ENCODE assay signal across 8 mouse cellular contexts in the genomic region with DNA sequence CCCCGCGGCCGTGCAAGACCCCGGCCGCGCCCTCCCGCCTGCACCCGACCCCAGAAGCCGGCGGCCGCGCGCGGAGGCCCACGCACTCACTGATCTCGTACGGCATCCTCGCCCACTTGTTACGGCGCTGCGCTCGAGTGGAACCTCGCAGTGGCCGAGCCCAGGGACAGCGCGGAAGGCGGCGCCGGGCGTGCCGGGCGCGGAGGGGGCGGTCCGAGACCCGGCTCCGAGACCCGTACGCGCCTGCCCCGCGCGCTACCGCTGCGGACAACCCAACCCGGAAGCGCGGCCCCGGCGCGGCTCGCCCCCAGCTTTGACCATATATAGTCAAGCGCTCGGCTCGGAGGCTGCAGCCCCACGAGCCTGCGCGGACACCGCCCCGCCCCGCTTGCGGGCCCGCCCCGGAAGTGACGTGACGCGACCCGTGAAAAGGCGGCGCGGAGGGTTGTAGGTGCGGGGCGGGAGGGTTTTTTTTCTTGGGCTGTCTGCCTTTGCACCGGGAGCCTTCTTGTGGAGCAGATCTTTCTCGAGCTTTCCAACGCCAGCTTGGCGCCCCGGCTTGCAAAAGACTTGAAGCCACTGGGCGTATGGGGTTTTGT. TPM values are rescaled to one million over a fixed set of nuclear protein-coding genes. Genes with fewer than 3 reads are reported as not detected.
A peak's percentile ranks its signal among the peaks of the same experiment; 100 is the strongest.
DNase-seq lines count a peak whose midpoint lies in the region; ATAC-seq and TF ChIP-seq lines count a peak whose summit lies in the region.

No protein-coding gene starts in this region.

- peak overlapping the region; percentile 97 for H3K27ac ChIP-seq in embryonic facial prominence, embryonic 14.5 days (replicated peaks; ENCODE audit: low read depth, low read length)
- H3K27ac ChIP-seq in limb, embryonic 14.5 days (replicated peaks; ENCODE audit: low read depth, low read length) = peak overlapping the region; percentile 98
- H3K27ac ChIP-seq in midbrain, postnatal 0 days (ENCODE audit: low read depth, low read length) = peak overlapping the region; percentile 86

- peak overlapping the region; percentile 92 for H3K9ac ChIP-seq in embryonic facial prominence, embryonic 14.5 days (ENCODE audit: low read depth, low read length)
- peak overlapping the region; percentile 87 for H3K9ac ChIP-seq in limb, embryonic 14.5 days (ENCODE audit: low read depth, low read length, severe bottlenecking)
- peak overlapping the region; percentile 96 for H3K9ac ChIP-seq in midbrain, postnatal 0 days (replicated peaks; ENCODE audit: low read length, poor library complexity, severe bottlenecking)

- peak; percentile 98 for ATAC-seq in embryonic facial prominence, embryonic 14.5 days (ENCODE audit: low read depth)
- ATAC-seq in limb, embryonic 14.5 days (ENCODE audit: low FRiP score, low read depth) = peak; percentile 98
- peak; percentile 98 for ATAC-seq in midbrain, postnatal 0 days (ENCODE audit: low FRiP score)

- TF ChIP-seq POLR2A in limb, embryonic 14.5 days (IDR thresholded peaks at IDR 0.05; ENCODE audit: borderline replicate concordance, extremely low read depth, insufficient read depth, insufficient read length) = peak; percentile 71; the same call in 1 of the 2 replicates

- H3K9me3 ChIP-seq in embryonic facial prominence, embryonic 14.5 days (ENCODE audit: control insufficient read depth, low read length) = no peaks in the 10 kb centered on the region
- no peaks in the 10 kb centered on the region for H3K9me3 ChIP-seq in limb, embryonic 14.5 days (ENCODE audit: control insufficient read depth, low read length)
- no peaks in the 10 kb centered on the region for H3K9me3 ChIP-seq in midbrain, postnatal 0 days (ENCODE audit: low read length)

- DNase-seq in 3T3-L1 (ENCODE audit: low read depth, low spot score) = peak; percentile 96
- DNase-seq in adrenal gland, postnatal 4 days (ENCODE audit: low spot score in 2 of 2) = peak; percentile 97 to 98
- DNase-seq in embryonic facial prominence, embryonic 14.5 days (ENCODE audit: low spot score) = peak; percentile 98
- DNase-seq in heart, adult 8-10 months (ENCODE audit: low spot score) = peak; percentile 99
- DNase-seq in kidney, adult 9 months = peak; percentile 99
- peak; percentile 97 for DNase-seq in limb, embryonic 14.5 days (ENCODE audit: low spot score)
- DNase-seq in midbrain, postnatal 0 days (ENCODE audit: low spot score) = peak; percentile 97
- peak; percentile 97 to 99 for DNase-seq in spleen, postnatal 14 days (ENCODE audit: low spot score in 2 of 2)

- under 1% methylated on average over 55 of the region's 79 CpGs for WGBS in embryonic facial prominence, embryonic 14.5 days
- WGBS in limb, embryonic 14.5 days = under 1% methylated on average over 41 of the region's 79 CpGs
- WGBS in midbrain, postnatal 0 days = under 1% methylated on average over 56 of the region's 79 CpGs

- TF ChIP-seq CTCF in midbrain, postnatal 0 days (IDR thresholded peaks at IDR 0.05) = no peak

- peaks cover 31% of the 10 kb centered on the region for H3K36me3 ChIP-seq in embryonic facial prominence, embryonic 14.5 days (ENCODE audit: control insufficient read depth, insufficient read depth, low read length)
- H3K36me3 ChIP-seq in limb, embryonic 14.5 days (ENCODE audit: control insufficient read depth, insufficient read depth, low read length) = peaks cover 21% of the 10 kb centered on the region
- 0 out of 2 replicates have a peak, but pooled peaks cover 8% of the 10 kb centered on the region for H3K36me3 ChIP-seq in midbrain, postnatal 0 days (ENCODE audit: insufficient read depth, low read length)

- H3K27me3 ChIP-seq in embryonic facial prominence, embryonic 14.5 days (replicated peaks; ENCODE audit: control insufficient read depth, insufficient read depth, low read length) = no peaks in the 10 kb centered on the region
- no peaks in the 10 kb centered on the region for H3K27me3 ChIP-seq in limb, embryonic 14.5 days (ENCODE audit: control insufficient read depth, insufficient read depth, low read length)
- H3K27me3 ChIP-seq in midbrain, postnatal 0 days (ENCODE audit: insufficient read depth, low read length) = no peaks in the 10 kb centered on the region

- H3K4me1 ChIP-seq in embryonic facial prominence, embryonic 14.5 days (ENCODE audit: control insufficient read depth, insufficient read depth, low read length) = peaks cover 15% of the 10 kb centered on the region
- peaks cover 17% of the 10 kb centered on the region for H3K4me1 ChIP-seq in limb, embryonic 14.5 days (ENCODE audit: control insufficient read depth, insufficient read depth, low read length)
- peaks cover 12% of the 10 kb centered on the region for H3K4me1 ChIP-seq in midbrain, postnatal 0 days (ENCODE audit: insufficient read depth, low read length)

- peak overlapping the region; percentile 74 for H3K4me2 ChIP-seq in embryonic facial prominence, embryonic 14.5 days (ENCODE audit: low read depth, low read length)
- peak overlapping the region; percentile 85 for H3K4me2 ChIP-seq in limb, embryonic 14.5 days (replicated peaks; ENCODE audit: low read depth, low read length, severe bottlenecking)
- peak overlapping the region; percentile 92 for H3K4me2 ChIP-seq in midbrain, postnatal 0 days (ENCODE audit: low read depth, low read length, poor library complexity, severe bottlenecking)

- H3K4me3 ChIP-seq in embryonic facial prominence, embryonic 14.5 days (ENCODE audit: low read depth, low read length) = peak overlapping the region; percentile 78
- peak overlapping the region; percentile 85 for H3K4me3 ChIP-seq in limb, embryonic 14.5 days (replicated peaks; ENCODE audit: low read length)
- peak overlapping the region; percentile 78 for H3K4me3 ChIP-seq in midbrain, postnatal 0 days (ENCODE audit: low read depth, low read length)

RNA-seq across cellular contexts. Expression of gene Wdr1, which starts 1.5 kb away (rescaled TPM):
- total RNA-seq in adrenal gland, postnatal 4 days (2021) = 100 to 1,000 TPM; 128 to 133 TPM
- 241 and 247 TPM in 2 replicates for polyA plus RNA-seq in embryonic facial prominence, embryonic 14.5 days (2014; fragmentation: Nextera tagmentation; extraction: Ambion mirVana)
- total RNA-seq in heart, adult 8-10 months (2022) = 100 to 1,000 TPM; 109 to 129 (median 118) TPM
- 136 and 143 TPM in 2 replicates for polyA plus RNA-seq in limb, embryonic 14.5 days (2012; rRNA removed)
- polyA plus RNA-seq in limb, embryonic 14.5 days (2014; fragmentation: Nextera tagmentation; extraction: Ambion mirVana) = 231 and 246 TPM in 2 replicates
- total RNA-seq in midbrain, postnatal 0 days (2014; rRNA removed) = 253 and 266 TPM in 2 replicates
- polyA plus RNA-seq in midbrain, postnatal 0 days (2015; fragmentation: Nextera tagmentation; extraction: Ambion mirVana) = 203 and 207 TPM in 2 replicates

RNA-seq across cellular contexts. Expression of gene Slc2a9, which starts 58.6 kb away (rescaled TPM):
- 1 to 10 TPM; 7.4 to 8.1 TPM for total RNA-seq in adrenal gland, postnatal 4 days (2021)
- 0.56 and 0.76 TPM in 2 replicates for polyA plus RNA-seq in embryonic facial prominence, embryonic 14.5 days (2014; fragmentation: Nextera tagmentation; extraction: Ambion mirVana)
- total RNA-seq in heart, adult 8-10 months (2022) = 1 to 10 TPM in 3 of 4 experiments, under 1 TPM in 1; 0.94 to 2.1 (median 1.6) TPM
- polyA plus RNA-seq in limb, embryonic 14.5 days (2012; rRNA removed) = 0.51 and 0.85 TPM in 2 replicates
- polyA plus RNA-seq in limb, embryonic 14.5 days (2014; fragmentation: Nextera tagmentation; extraction: Ambion mirVana) = 0.57 and 0.66 TPM in 2 replicates
- total RNA-seq in midbrain, postnatal 0 days (2014; rRNA removed) = 1.3 and 3.4 TPM in 2 replicates
- polyA plus RNA-seq in midbrain, postnatal 0 days (2015; fragmentation: Nextera tagmentation; extraction: Ambion mirVana) = 0.44 and 0.93 TPM in 2 replicates

Comparison
In these comparisons a context has a peak if more than half of its experiments do, and no peak if none do; other contexts are left out.
1. Peak in every context shown above with its lines: DNase-seq, ATAC-seq, H3K4me3 ChIP-seq and H3K27ac ChIP-seq.